In the genomic region with DNA sequence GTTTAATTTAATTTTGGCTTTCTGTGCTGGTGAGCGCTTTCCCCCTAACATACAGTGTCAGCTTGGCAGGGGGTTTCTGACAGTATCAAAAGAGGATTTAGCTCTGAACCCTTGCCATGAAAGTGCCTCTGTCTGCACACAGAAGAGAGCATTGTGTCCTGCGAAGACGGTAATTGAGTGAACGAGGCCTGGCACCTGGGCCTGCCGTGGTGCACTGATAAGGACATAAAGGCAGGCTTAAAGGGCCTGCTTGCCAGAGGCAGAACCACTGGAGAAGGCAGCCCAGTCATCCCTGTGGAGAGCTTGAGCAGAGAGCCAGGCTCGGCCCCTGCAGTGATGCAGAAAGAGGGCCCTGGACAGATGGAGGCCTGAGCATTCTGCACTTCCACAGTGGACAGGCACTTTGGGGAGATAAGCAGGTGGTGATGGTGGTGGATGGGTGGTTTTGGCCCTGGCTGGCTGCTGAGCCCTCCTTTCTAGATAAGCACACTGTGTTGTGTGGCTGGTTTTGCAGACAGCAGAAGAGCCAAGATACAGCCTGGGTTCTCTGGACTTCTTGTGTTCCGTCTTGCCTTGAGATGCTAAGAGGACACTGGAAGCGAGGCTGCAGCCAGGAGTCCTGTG, we compare ENCODE assay signal across 21 mouse cellular contexts. TPM values are rescaled to one million over a fixed set of nuclear protein-coding genes. Genes with fewer than 3 reads are reported as not detected.
DNase-seq lines count a peak whose midpoint lies in the region; ATAC-seq and TF ChIP-seq lines count a peak whose summit lies in the region.
"Had no signal": no experiment of that assay in that cellular context is flagged by ENCODE, and none has a peak within 500 bp of the region (broad histone marks: within the 10 kb centered on the region; RNA-seq: fewer than 3 reads in every experiment).

No protein-coding gene starts in this region.

- no peaks in the 10 kb centered on the region for H3K9me3 ChIP-seq in heart, embryonic 12.5 days (replicated peaks)
- no peaks in the 10 kb centered on the region for H3K9me3 ChIP-seq in liver, embryonic 13.5 days (replicated peaks)
- H3K9me3 ChIP-seq in midbrain, embryonic 16.5 days (replicated peaks; ENCODE audit: control insufficient read depth, low read length, poor library complexity, severe bottlenecking) = no peaks in the 10 kb centered on the region
- H3K9me3 ChIP-seq: forebrain, embryonic 13.5 days; intestine, embryonic 15.5 days; limb, embryonic 12.5 days; neural tube, embryonic 13.5 days; stomach, embryonic 15.5 days had no signal

- ATAC-seq in heart, embryonic 12.5 days (ENCODE audit: insufficient number of reproducible peaks, low FRiP score) = no peak
- peak; percentile 80 for ATAC-seq in liver, embryonic 13.5 days (ENCODE audit: low read depth)
- ATAC-seq in midbrain, embryonic 16.5 days = peak; percentile 39; the same call in 1 of the 2 replicates
- ATAC-seq: forebrain, embryonic 13.5 days; intestine, embryonic 15.5 days had no signal

- no peak for TF ChIP-seq CTCF in brain, embryonic 14.5 days (IDR thresholded peaks at IDR 0.05; ENCODE audit: borderline replicate concordance, extremely low read depth, insufficient read depth, insufficient read length)

- intact Hi-C loops in heart, postnatal 10 days (cut with DNase I) = no loop called here

- H3K36me3 ChIP-seq in heart, embryonic 12.5 days = no peaks in the 10 kb centered on the region
- H3K36me3 ChIP-seq in liver, embryonic 13.5 days = no peaks in the 10 kb centered on the region
- H3K36me3 ChIP-seq in midbrain, embryonic 16.5 days (ENCODE audit: control insufficient read depth, insufficient read depth, low read length) = no peaks in the 10 kb centered on the region
- H3K36me3 ChIP-seq: intestine, embryonic 15.5 days; limb, embryonic 12.5 days; neural tube, embryonic 13.5 days; stomach, embryonic 15.5 days had no signal

- no peak for TF ChIP-seq POLR2A in brain, embryonic 14.5 days (IDR thresholded peaks at IDR 0.05; ENCODE audit: borderline replicate concordance, extremely low read depth, insufficient read depth, insufficient read length, poor library complexity, severe bottlenecking)

- H3K27ac ChIP-seq in heart, embryonic 12.5 days (ENCODE audit: poor library complexity, severe bottlenecking) = peak overlapping the region; percentile 14; the same call in 1 of the 2 replicates
- H3K27ac ChIP-seq in liver, embryonic 13.5 days = no peak overlapping the region
- H3K27ac ChIP-seq in midbrain, embryonic 16.5 days (ENCODE audit: low read length) = no peak overlapping the region
- H3K27ac ChIP-seq: forebrain, embryonic 13.5 days; heart, adult 2 months; intestine, embryonic 15.5 days; kidney, postnatal 0 days; layer of hippocampus, adult 2 months; left cerebral cortex, adult 2 months; limb, embryonic 12.5 days; neural tube, embryonic 13.5 days; stomach, embryonic 15.5 days had no signal

- no peak overlapping the region for H3K4me3 ChIP-seq in heart, embryonic 12.5 days
- no peak overlapping the region for H3K4me3 ChIP-seq in liver, embryonic 13.5 days (replicated peaks)
- no peak overlapping the region for H3K4me3 ChIP-seq in midbrain, embryonic 16.5 days (ENCODE audit: low read depth, low read length)
- H3K4me3 ChIP-seq: forebrain, embryonic 13.5 days; heart, adult 2 months; intestine, embryonic 15.5 days; layer of hippocampus, adult 2 months; left cerebral cortex, adult 2 months; limb, embryonic 12.5 days; neural tube, embryonic 13.5 days; stomach, embryonic 15.5 days had no signal

- DNase-seq in heart, postnatal 10 days = no peak
- peak; percentile 79 for DNase-seq in brain, embryonic 14.5 days (ENCODE audit: low read depth)
- DNase-seq in liver, embryonic 13.5 days = no peak
- no peak for DNase-seq in cerebellum, postnatal 14 days
- DNase-seq in lung, adult 18-20 months = no peak
- DNase-seq: cerebellum, adult 2 months; embryo, embryonic 11 days; gastrocnemius, postnatal 10 days; heart, adult 2 months; heart, postnatal 4 days; lung, postnatal 10 days had no signal

- WGBS in heart, embryonic 12.5 days = 27% methylated on average over 8 of the region's 8 CpGs
- WGBS in liver, embryonic 13.5 days (ENCODE audit: insufficient replicate concordance) = 37% methylated on average over 8 of the region's 8 CpGs
- 34% methylated on average over 8 of the region's 8 CpGs for WGBS in midbrain, embryonic 16.5 days

- no peak overlapping the region for H3K9ac ChIP-seq in heart, embryonic 12.5 days
- no peak overlapping the region for H3K9ac ChIP-seq in liver, embryonic 13.5 days
- no peak overlapping the region for H3K9ac ChIP-seq in midbrain, embryonic 16.5 days (ENCODE audit: low read depth, low read length)
- H3K9ac ChIP-seq: forebrain, embryonic 13.5 days; intestine, embryonic 15.5 days; limb, embryonic 12.5 days; neural tube, embryonic 13.5 days; stomach, embryonic 15.5 days had no signal

- H3K27me3 ChIP-seq in heart, embryonic 12.5 days (replicated peaks) = 0 out of 2 replicates have a peak, but pooled peaks cover 3% of the 10 kb centered on the region
- H3K27me3 ChIP-seq in liver, embryonic 13.5 days = no peaks in the 10 kb centered on the region; the same call in 1 of the 2 replicates
- H3K27me3 ChIP-seq in midbrain, embryonic 16.5 days (ENCODE audit: control insufficient read depth, insufficient read depth, low read depth, low read length) = no peaks in the 10 kb centered on the region
- H3K27me3 ChIP-seq: intestine, embryonic 15.5 days; stomach, embryonic 15.5 days had no signal

- H3K4me1 ChIP-seq in heart, embryonic 12.5 days (replicated peaks) = peaks cover 17% of the 10 kb centered on the region
- peaks cover 10% of the 10 kb centered on the region for H3K4me1 ChIP-seq in liver, embryonic 13.5 days (replicated peaks)
- no peaks in the 10 kb centered on the region for H3K4me1 ChIP-seq in midbrain, embryonic 16.5 days (ENCODE audit: control insufficient read depth, insufficient read depth, low read length)
- H3K4me1 ChIP-seq: intestine, embryonic 15.5 days; neural tube, embryonic 13.5 days had no signal

- H3K4me2 ChIP-seq in heart, embryonic 12.5 days = no peak overlapping the region
- H3K4me2 ChIP-seq in liver, embryonic 13.5 days = no peak overlapping the region
- no peak overlapping the region for H3K4me2 ChIP-seq in midbrain, embryonic 16.5 days (ENCODE audit: low read length)
- H3K4me2 ChIP-seq: forebrain, embryonic 13.5 days; intestine, embryonic 15.5 days; limb, embryonic 12.5 days; neural tube, embryonic 13.5 days; stomach, embryonic 15.5 days had no signal

RNA-seq across cellular contexts. Expression of a gene that starts 36.3 kb away (rescaled TPM):
- polyA plus RNA-seq in heart, embryonic 12.5 days (2016; fragmentation: Nextera tagmentation; extraction: Ambion mirVana) = 19.0 and 21.7 TPM in 2 replicates
- 10 to 100 TPM; 33.8 to 44.3 TPM for total RNA-seq in heart, postnatal 10 days (2021)
- polyA plus RNA-seq in brain, embryonic 14.5 days (2012; rRNA removed) = 17.4 and 33.7 TPM in 2 replicates
- polyA plus RNA-seq in liver, embryonic 13.5 days (2015; fragmentation: Nextera tagmentation; extraction: Ambion mirVana) = 0.06 and 0.15 TPM in 2 replicates
- polyA plus RNA-seq in midbrain, embryonic 16.5 days (2015; fragmentation: Nextera tagmentation; extraction: Ambion mirVana) = 16.2 and 16.9 TPM in 2 replicates

Comparison
In these comparisons a context has a peak if more than half of its experiments do, and no peak if none do; other contexts are left out.
1. RNA of a gene that starts 36.3 kb away (polyA plus RNA-seq): 17.4 to 33.7 TPM in brain, embryonic 14.5 days, 19.0 to 21.7 TPM in heart, embryonic 12.5 days and 16.2 to 16.9 TPM in midbrain, embryonic 16.5 days; 0.06 to 0.15 TPM in liver, embryonic 13.5 days; every median in the first group is over 10 times any median in the second.